15 mouse cellular contexts compared by ENCODE assay signal in genomic region chr11:50198219-50198846, GRCm38 (mm10). TPM values are rescaled to one million over a fixed set of nuclear protein-coding genes. Genes with fewer than 3 reads are reported as not detected.
"Had no signal": no experiment of that assay in that cellular context is flagged by ENCODE, and none has a peak within 500 bp of the region (broad histone marks: within the 10 kb centered on the region; RNA-seq: fewer than 3 reads in every experiment).

No protein-coding gene starts in this region.

- DNase-seq: kidney, adult 18-20 months; kidney, postnatal 10 days; lung, adult 2 months; lung, postnatal 4 days; right cerebral cortex, postnatal 14 days; thymus, adult 2 months; thymus, postnatal 25 days had no signal

- H3K9me3 ChIP-seq: limb, embryonic 15.5 days; midbrain, embryonic 10.5 days; stomach, embryonic 15.5 days had no signal

- H3K4me1 ChIP-seq: limb, embryonic 15.5 days; midbrain, embryonic 10.5 days; stomach, embryonic 15.5 days had no signal

- H3K27ac ChIP-seq: layer of hippocampus, adult 2 months; left cerebral cortex, adult 2 months; limb, embryonic 15.5 days; midbrain, embryonic 10.5 days; stomach, embryonic 15.5 days had no signal

- ATAC-seq: inflammation-experienced regulatory T-cells, adult 6 months; lung, postnatal 0 days; midbrain, embryonic 16.5 days had no signal

- H3K4me3 ChIP-seq: layer of hippocampus, adult 2 months; left cerebral cortex, adult 2 months; limb, embryonic 15.5 days; midbrain, embryonic 10.5 days; stomach, embryonic 15.5 days had no signal

- H3K27me3 ChIP-seq: limb, embryonic 15.5 days; stomach, embryonic 15.5 days had no signal

- H3K4me2 ChIP-seq: limb, embryonic 15.5 days; stomach, embryonic 15.5 days had no signal

- H3K9ac ChIP-seq: limb, embryonic 15.5 days; stomach, embryonic 15.5 days had no signal

RNA-seq across cellular contexts. Expression of gene Ltc4s, which starts 40.1 kb away (rescaled TPM):
- polyA plus RNA-seq: inflammation-experienced regulatory T-cells, adult 6 months had no signal
